ENCODE assay signal across 8 mouse cellular contexts in the genomic region with DNA sequence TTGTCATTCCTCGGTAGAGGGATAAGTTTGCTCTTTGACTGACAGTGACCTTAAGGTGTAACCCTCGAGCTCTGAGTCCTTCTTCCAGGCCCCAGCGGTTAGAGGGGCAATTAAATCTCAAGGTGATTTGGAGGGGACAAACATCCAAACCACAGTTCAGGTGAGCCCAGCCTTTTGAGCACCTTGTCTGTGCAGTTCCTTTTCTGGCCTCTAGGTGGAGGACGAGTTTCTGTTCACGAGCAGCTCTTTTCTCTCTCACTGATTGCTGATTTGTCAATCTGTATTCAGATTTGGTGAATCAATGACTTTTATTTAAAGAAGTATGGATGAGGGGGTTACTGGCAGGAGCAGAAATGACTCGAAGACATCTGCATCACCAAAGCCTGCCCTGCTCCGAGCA.
A peak's percentile ranks its signal among the peaks of the same experiment; 100 is the strongest.
DNase-seq lines count a peak whose midpoint lies in the region; ATAC-seq and TF ChIP-seq lines count a peak whose summit lies in the region.

No protein-coding gene starts in this region.

- intact Hi-C loops in gastrocnemius, adult 2 months (cut with DNase I), result no loop called here

- no peak for ATAC-seq in neural tube, embryonic 15.5 days (ENCODE audit: low FRiP score)
- no peak for ATAC-seq in neural tube, embryonic 11.5 days (ENCODE audit: insufficient read depth, low FRiP score, low TSS enrichment)
- ATAC-seq in midbrain, embryonic 16.5 days, result no peak

- H3K4me3 ChIP-seq in gastrocnemius, adult 2 months, result no peak overlapping the region
- no peak overlapping the region for H3K4me3 ChIP-seq in neural tube, embryonic 15.5 days (replicated peaks)
- H3K4me3 ChIP-seq in neural tube, embryonic 11.5 days (ENCODE audit: low read depth, low read length), result no peak overlapping the region
- H3K4me3 ChIP-seq in midbrain, embryonic 16.5 days (ENCODE audit: low read depth, low read length), result no peak overlapping the region

- WGBS in neural tube, embryonic 15.5 days, result 34% methylated on average over 7 of the region's 7 CpGs
- WGBS in neural tube, embryonic 11.5 days, result 32% methylated on average over 7 of the region's 7 CpGs
- WGBS in midbrain, embryonic 16.5 days, result 31% methylated on average over 7 of the region's 7 CpGs

- H3K9me3 ChIP-seq in neural tube, embryonic 15.5 days (replicated peaks), result no peaks in the 10 kb centered on the region
- H3K9me3 ChIP-seq in neural tube, embryonic 11.5 days (ENCODE audit: control insufficient read depth, low read length), result no peaks in the 10 kb centered on the region
- no peaks in the 10 kb centered on the region for H3K9me3 ChIP-seq in midbrain, embryonic 16.5 days (replicated peaks; ENCODE audit: control insufficient read depth, low read length, poor library complexity, severe bottlenecking)

- H3K4me2 ChIP-seq in neural tube, embryonic 15.5 days, result no peak overlapping the region
- no peak overlapping the region for H3K4me2 ChIP-seq in neural tube, embryonic 11.5 days (ENCODE audit: low read depth)
- no peak overlapping the region for H3K4me2 ChIP-seq in midbrain, embryonic 16.5 days (ENCODE audit: low read length)

- DNase-seq in gastrocnemius, adult 2 months, result peak; percentile 26
- no peak for DNase-seq in gastrocnemius, postnatal 4 days (ENCODE audit: low spot score in 2 of 2)
- DNase-seq in neural tube, embryonic 10.5 days (ENCODE audit: extremely low spot score, low spot score), result peak; percentile 41
- DNase-seq in cerebellum, adult 11-12 months, result peak; percentile 7
- peak; percentile 48 for DNase-seq in induced T-regulatory cell, adult 2 months (ENCODE audit: low read depth)
- peak; percentile 43 for DNase-seq in neural tube, embryonic 11.5 days (ENCODE audit: low spot score)

- no peaks in the 10 kb centered on the region for H3K36me3 ChIP-seq in neural tube, embryonic 15.5 days
- H3K36me3 ChIP-seq in neural tube, embryonic 11.5 days (ENCODE audit: control insufficient read depth, insufficient read depth, low read length), result no peaks in the 10 kb centered on the region
- no peaks in the 10 kb centered on the region for H3K36me3 ChIP-seq in midbrain, embryonic 16.5 days (ENCODE audit: control insufficient read depth, insufficient read depth, low read length)

- peak; percentile 78 for TF ChIP-seq CTCF in gastrocnemius, adult 2 months (IDR thresholded peaks at IDR 0.05)

- H3K27me3 ChIP-seq in neural tube, embryonic 15.5 days (replicated peaks), result no peaks in the 10 kb centered on the region
- no peaks in the 10 kb centered on the region for H3K27me3 ChIP-seq in neural tube, embryonic 11.5 days (ENCODE audit: control insufficient read depth, insufficient read depth, low read length)
- no peaks in the 10 kb centered on the region; the same call in 1 of the 2 replicates for H3K27me3 ChIP-seq in midbrain, embryonic 16.5 days (ENCODE audit: control insufficient read depth, insufficient read depth, low read depth, low read length)

- H3K4me1 ChIP-seq in neural tube, embryonic 15.5 days, result no peaks in the 10 kb centered on the region
- H3K4me1 ChIP-seq in neural tube, embryonic 11.5 days (ENCODE audit: control insufficient read depth, insufficient read depth, low read length), result no peaks in the 10 kb centered on the region
- H3K4me1 ChIP-seq in midbrain, embryonic 16.5 days (ENCODE audit: control insufficient read depth, insufficient read depth, low read length), result no peaks in the 10 kb centered on the region; the same call in 1 of the 2 replicates

- no peak overlapping the region for H3K27ac ChIP-seq in gastrocnemius, adult 2 months
- no peak overlapping the region for H3K27ac ChIP-seq in neural tube, embryonic 15.5 days (replicated peaks)
- H3K27ac ChIP-seq in neural tube, embryonic 11.5 days (ENCODE audit: low read depth, low read length), result no peak overlapping the region
- no peak overlapping the region for H3K27ac ChIP-seq in midbrain, embryonic 16.5 days (ENCODE audit: low read length)

- H3K9ac ChIP-seq in neural tube, embryonic 15.5 days (replicated peaks), result no peak overlapping the region
- H3K9ac ChIP-seq in neural tube, embryonic 11.5 days (ENCODE audit: low read length), result no peak overlapping the region
- no peak overlapping the region for H3K9ac ChIP-seq in midbrain, embryonic 16.5 days (ENCODE audit: low read depth, low read length)

Comparison
In these comparisons a context has a peak if more than half of its experiments do, and no peak if none do; other contexts are left out.
1. DNase-seq: peak in gastrocnemius, adult 2 months (single experiment), neural tube, embryonic 10.5 days (single experiment), cerebellum, adult 11-12 months (single experiment), induced T-regulatory cell, adult 2 months (single experiment) and neural tube, embryonic 11.5 days (single experiment); none in gastrocnemius, postnatal 4 days (0 of 2).